Mouse (Mus musculus): ENCODE data around the gene Pcyt2.

- no peak for TF ChIP-seq CTCF (IDR thresholded peaks at IDR 0.05; ENCODE audit: low read depth)
- no peak for TF ChIP-seq EP300 (IDR thresholded peaks at IDR 0.05; ENCODE audit: low read depth)
These were observed 1.1 kb upstream of the Pcyt2 start for GRCm38 (mm10) chr11:120618619-120619535.
